Mouse (Mus musculus) kidney, adult 2 months (tissue): ENCODE results near the gene Zfp110.

ENCODE experiments used
- CTCF ChIP-seq: fragments of 200-500 bp; conservative IDR thresholded peaks from 2 replicates; pipeline ENCODE4 v1.5.1; 2011; ENCODE audit warnings: low read depth, mild to moderate bottlenecking, control low read depth, low read length, moderate library complexity, mixed read lengths; ENCODE audit not compliant: insufficient read depth, insufficient read length
- POLR2A ChIP-seq: fragments of 200-500 bp; IDR thresholded peaks from one replicate; pipeline ENCODE4 v1.6.1; 2011; ENCODE audit warnings: low read depth, low read length, control low read depth

DNA sequence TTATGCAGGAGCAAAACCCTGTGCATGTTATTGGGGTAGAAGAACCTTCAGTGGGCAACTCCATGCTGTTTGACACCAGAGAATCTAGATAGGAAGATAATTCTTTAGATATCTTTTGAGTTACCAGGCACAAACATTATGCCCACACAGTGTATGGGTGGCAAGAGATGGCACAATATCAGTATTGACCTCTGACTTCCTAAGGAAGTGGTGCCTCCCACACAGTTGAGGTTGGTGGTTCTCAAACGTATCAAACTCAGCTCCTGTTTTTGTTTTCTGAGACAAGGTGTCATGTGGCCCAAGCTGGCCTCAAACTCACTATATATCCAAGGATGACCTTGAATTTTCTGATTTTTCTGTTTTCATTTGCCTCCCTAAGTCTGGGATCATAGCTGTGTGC lies 56.8 kb downstream of the Zfp110 start:
- TF ChIP-seq CTCF (no peak), POLR2A (no peak)
